Mouse (Mus musculus) neural tube, embryonic 12.5 days (tissue): Measurements from ENCODE around the gene Gm13693. TPM values are rescaled to one million over a fixed set of nuclear protein-coding genes. Genes with fewer than 3 reads are reported as not detected.
"Not testable (repeated sequence)": the region's sequence is repeated elsewhere in the genome, so short reads cannot be mapped to it uniquely, and the experiment has no call there.

Source experiments
- ATAC-seq: fragments of 200-750 bp; cut with Nextera tagmentation; 2 replicates; pipeline ENCODE4 v1.8.0; 2017; ENCODE audit warnings: low read depth, mild to moderate bottlenecking, moderate TSS enrichment, moderate library complexity; ENCODE audit not compliant: low FRiP score
- H3K27ac ChIP-seq: fragments of 300-500 bp; sonication (generic); 2 replicates; pipeline ENCODE4 v1.5.1; 2016
- H3K27me3 ChIP-seq: fragments of 300-500 bp; sonication (generic); replicated peaks from 2 replicates; pipeline ENCODE4 v1.6.1; 2016; ENCODE audit warnings: mild to moderate bottlenecking
- H3K36me3 ChIP-seq: fragments of 300-500 bp; sonication (generic); 2 replicates; pipeline ENCODE4 v1.6.1; 2016; ENCODE audit warnings: mild to moderate bottlenecking
- H3K4me1 ChIP-seq: fragments of 300-500 bp; sonication (generic); 2 replicates; pipeline ENCODE4 v1.6.1; 2016
- H3K4me2 ChIP-seq: fragments of 300-500 bp; sonication (generic); replicated peaks from 2 replicates; pipeline ENCODE4 v1.6.1; 2016; ENCODE audit warnings: mild to moderate bottlenecking
- H3K4me3 ChIP-seq: fragments of 300-500 bp; sonication (generic); 2 replicates; pipeline ENCODE4 v1.5.1; 2016
- H3K9ac ChIP-seq: fragments of 300-500 bp; sonication (generic); 2 replicates; pipeline ENCODE4 v1.6.1; 2016; ENCODE audit warnings: mild to moderate bottlenecking
- H3K9me3 ChIP-seq: fragments of 300-500 bp; sonication (generic); 2 replicates; pipeline ENCODE4 v1.6.1; 2016; ENCODE audit warnings: mild to moderate bottlenecking
- WGBS: fragments of 180-500 bp; shearing (Covaris S2); methylation state at CpG from one replicate; pipeline ENCODE4 v1.1.7; 2016; 5-methylcytosine and 5-hydroxymethylcytosine counted together
- polyA plus RNA-seq: library from polyadenylated mRNA; unstranded; fragments of >200 nt; fragmentation: Nextera tagmentation; extraction: Ambion mirVana; gene quantifications from 2 replicates; pipeline ENCODE4 v1.2.1, GENCODE M21; 2016

Gm13693 gene
- polyA plus RNA-seq, 1 experiment from 2014 or later, result not detected

DNA sequence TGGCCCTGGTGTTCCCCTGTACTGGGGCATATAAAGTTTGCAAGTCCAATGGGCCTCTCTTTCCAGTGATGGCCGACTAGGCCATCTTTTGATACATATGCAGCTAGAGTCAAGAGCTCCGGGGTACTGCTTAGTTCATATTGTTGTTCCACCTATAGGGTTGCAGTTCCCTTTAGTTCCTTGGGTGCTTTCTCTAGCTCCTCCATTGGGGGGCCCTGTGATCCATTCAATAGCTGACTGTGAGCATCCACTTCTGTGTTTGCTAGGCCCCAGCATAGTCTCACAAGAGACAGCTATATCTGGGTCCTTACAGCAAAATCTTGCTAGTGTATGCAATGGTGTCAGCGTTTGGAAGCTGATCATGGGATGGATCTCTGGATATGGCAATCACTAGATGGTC lies 33.2 kb downstream of the Gm13693 start:
- not testable (repeated sequence) for H3K9me3 ChIP-seq, H3K4me3 ChIP-seq, H3K4me2 ChIP-seq, H3K27ac ChIP-seq, ATAC-seq, H3K36me3 ChIP-seq, H3K4me1 ChIP-seq, H3K9ac ChIP-seq, H3K27me3 ChIP-seq
- WGBS, result 94% methylated on average over 2 of the region's 3 CpGs

DNA sequence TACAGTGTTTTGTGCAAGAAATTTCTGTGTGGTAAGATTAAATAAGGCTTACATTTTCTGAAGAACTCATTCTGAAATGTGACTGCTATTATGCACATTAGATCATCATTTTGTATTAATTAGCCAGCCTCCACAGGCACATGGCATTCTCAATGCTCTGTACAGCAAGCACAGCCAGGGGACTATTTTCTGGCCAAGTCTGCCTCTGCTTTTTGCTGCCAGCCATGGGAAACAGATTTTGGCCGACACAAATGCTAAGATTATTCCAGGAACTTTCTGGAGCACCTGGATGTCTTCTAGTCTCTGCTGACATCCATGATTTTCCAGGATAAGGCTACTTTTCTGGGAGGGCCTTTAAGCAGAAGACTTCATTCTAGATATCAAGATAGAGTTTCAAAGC lies 47.6 kb downstream of the Gm13693 start:
- no peak overlapping the region for H3K4me3 ChIP-seq
- no peak overlapping the region for H3K9ac ChIP-seq
- ATAC-seq, result no peak
- no peaks in the 10 kb centered on the region for H3K36me3 ChIP-seq
- no peaks in the 10 kb centered on the region for H3K27me3 ChIP-seq
- H3K4me2 ChIP-seq, result no peak overlapping the region
- no peaks in the 10 kb centered on the region for H3K4me1 ChIP-seq
- H3K9me3 ChIP-seq, result no peaks in the 10 kb centered on the region
- WGBS, result 79% methylated on average over 1 of the region's 1 CpGs
- H3K27ac ChIP-seq, result no peak overlapping the region

DNA sequence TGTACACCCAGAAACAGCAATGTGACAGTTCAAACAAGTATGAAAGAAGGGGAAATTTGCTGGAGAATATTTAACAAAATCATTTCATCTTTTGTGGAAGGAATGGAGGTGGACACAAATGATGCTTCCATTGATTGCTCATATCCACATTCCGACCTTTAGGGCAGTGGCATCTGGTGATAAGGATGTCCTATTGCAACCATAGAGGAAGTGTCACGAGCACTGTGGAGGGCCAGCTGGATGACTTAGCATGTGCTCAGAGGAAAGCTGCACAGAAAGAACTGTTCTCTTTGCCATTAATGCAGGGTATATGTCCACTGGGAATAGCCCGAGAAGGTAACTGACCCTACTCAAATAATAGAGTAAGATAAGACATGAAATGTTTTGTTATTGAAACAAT lies 48.5 kb downstream of the Gm13693 start:
- H3K27ac ChIP-seq, result no peak overlapping the region
- WGBS, result 85% methylated on average over 3 of the region's 3 CpGs
- H3K36me3 ChIP-seq, result no peaks in the 10 kb centered on the region
- no peak overlapping the region for H3K9ac ChIP-seq
- H3K27me3 ChIP-seq, result no peaks in the 10 kb centered on the region
- no peak overlapping the region for H3K4me2 ChIP-seq
- H3K9me3 ChIP-seq, result no peaks in the 10 kb centered on the region
- no peak overlapping the region for H3K4me3 ChIP-seq
- no peak for ATAC-seq
- H3K4me1 ChIP-seq, result no peaks in the 10 kb centered on the region

Other genes starting within 250 kb of the Gm13693 start
- gene Itgav, start 237.1 kb upstream of the Gm13693 start, polyA plus RNA-seq, result 46.0 and 47.1 TPM in 2 replicates
- 72.6 and 84.1 TPM in 2 replicates for gene Fam171b, start 148.9 kb upstream of the Gm13693 start, polyA plus RNA-seq
- not detected in 2 replicates for gene Zswim2, start 20.3 kb upstream of the Gm13693 start, polyA plus RNA-seq
- not detected in 2 replicates for gene Gm13698, start 5.8 kb upstream of the Gm13693 start, polyA plus RNA-seq
- not detected in 2 replicates for gene Gm13695, start 5.8 kb downstream of the Gm13693 start, polyA plus RNA-seq
- not detected in 2 replicates for gene Gm13696, start 11.6 kb downstream of the Gm13693 start, polyA plus RNA-seq
- not detected in 2 replicates for gene Gm13694, start 17.4 kb downstream of the Gm13693 start, polyA plus RNA-seq
- gene Gm13697, start 23.2 kb downstream of the Gm13693 start, polyA plus RNA-seq, result not detected in 2 replicates
- not detected in 2 replicates for gene Gm13691, start 29.1 kb downstream of the Gm13693 start, polyA plus RNA-seq